Mouse (Mus musculus): Measurements from ENCODE around the gene Snap29. TPM values are rescaled to one million over a fixed set of nuclear protein-coding genes. Genes with fewer than 3 reads are reported as not detected.

Gene Snap29
- polyA plus RNA-seq, 1 experiment from 2014 or later = 19.4 TPM

- Histone ChIP-seq H3K4me3 (replicated peaks; ENCODE audit: low read length) (no peak overlapping the region), H3K9me3 (replicated peaks; ENCODE audit: control insufficient read depth, low read length) (no peaks in the 10 kb centered on the region)
- 76% methylated on average over 1 of the region's 1 CpGs for WGBS
These were observed 55.8 kb downstream of the Snap29 start for GRCm38 (mm10) chr16:17461596-17461995.

DNA sequence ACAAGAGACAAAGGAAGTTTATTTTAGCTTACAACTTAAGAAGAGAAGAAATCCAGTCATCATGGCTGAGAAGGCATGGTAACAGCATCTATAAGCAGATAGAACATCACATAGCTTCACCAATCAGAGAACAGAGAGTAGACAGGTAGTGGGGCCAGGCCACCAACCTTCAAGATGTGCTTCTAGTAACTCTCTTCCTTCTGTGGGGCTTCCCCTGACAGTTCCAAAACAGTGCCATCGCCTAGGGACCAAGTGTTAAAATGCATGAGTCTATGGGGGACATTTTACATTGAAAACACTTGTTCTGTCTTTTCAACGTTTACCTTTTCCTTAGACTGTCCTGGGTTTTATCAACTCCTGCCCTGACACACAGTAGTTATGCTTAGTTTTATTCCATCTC, 57.4 kb downstream of the Snap29 start:
- H3K27ac ChIP-seq (ENCODE audit: low read length) = no peak overlapping the region
- H3K36me3 ChIP-seq (ENCODE audit: control insufficient read depth, insufficient read depth, low read length) = 0 out of 2 replicates have a peak, but pooled peaks cover 2% of the 10 kb centered on the region
- no peak overlapping the region for H3K4me3 ChIP-seq (replicated peaks; ENCODE audit: low read length)
- no peak for ATAC-seq (ENCODE audit: insufficient read depth, low FRiP score)
- WGBS = 83% methylated on average over 2 of the region's 2 CpGs
- no peaks in the 10 kb centered on the region for H3K9me3 ChIP-seq (replicated peaks; ENCODE audit: control insufficient read depth, low read length)
- no peaks in the 10 kb centered on the region for H3K27me3 ChIP-seq (ENCODE audit: control insufficient read depth, insufficient read depth, low read length)
- 0 out of 2 replicates have a peak, but pooled peaks cover 3% of the 10 kb centered on the region for H3K4me1 ChIP-seq (ENCODE audit: control insufficient read depth, insufficient read depth, low read length)
- no peak overlapping the region for H3K9ac ChIP-seq (ENCODE audit: low read length)
- H3K4me2 ChIP-seq (ENCODE audit: low read depth, low read length) = no peak overlapping the region

More at GRCm38 (mm10) chr16:17461596-17461995, 55.8 kb downstream of the Snap29 start:
- no peaks in the 10 kb centered on the region for H3K27me3 ChIP-seq (ENCODE audit: control insufficient read depth, insufficient read depth, low read length)
- H3K36me3 ChIP-seq (ENCODE audit: control insufficient read depth, insufficient read depth, low read length) = peaks cover 8% of the 10 kb centered on the region; the same call in 1 of the 2 replicates
- ATAC-seq (ENCODE audit: insufficient read depth, low FRiP score) = no peak
- no peak overlapping the region for H3K27ac ChIP-seq (ENCODE audit: low read length)
- H3K9ac ChIP-seq (ENCODE audit: low read length) = no peak overlapping the region
- H3K4me1 ChIP-seq (ENCODE audit: control insufficient read depth, insufficient read depth, low read length) = 0 out of 2 replicates have a peak, but pooled peaks cover under 1% of the 10 kb centered on the region
- no peak overlapping the region for H3K4me2 ChIP-seq (ENCODE audit: low read depth, low read length)

GRCm38 (mm10) chr16:17466875-17467663, 61.3 kb downstream of the Snap29 start:
- 0 out of 2 replicates have a peak, but pooled peaks cover 8% of the 10 kb centered on the region for H3K36me3 ChIP-seq (ENCODE audit: control insufficient read depth, insufficient read depth, low read length)
- H3K27me3 ChIP-seq (ENCODE audit: control insufficient read depth, insufficient read depth, low read length) = no peaks in the 10 kb centered on the region
- H3K4me1 ChIP-seq (ENCODE audit: control insufficient read depth, insufficient read depth, low read length) = 0 out of 2 replicates have a peak, but pooled peaks cover 3% of the 10 kb centered on the region
- no peak for ATAC-seq (ENCODE audit: insufficient read depth, low FRiP score)
- no peak overlapping the region for H3K27ac ChIP-seq (ENCODE audit: low read length)
- H3K4me2 ChIP-seq (ENCODE audit: low read depth, low read length) = no peak overlapping the region
- no peaks in the 10 kb centered on the region for H3K9me3 ChIP-seq (replicated peaks; ENCODE audit: control insufficient read depth, low read length)
- WGBS = 80% methylated on average over 4 of the region's 4 CpGs
- no peak overlapping the region for H3K9ac ChIP-seq (ENCODE audit: low read length)
- H3K4me3 ChIP-seq (replicated peaks; ENCODE audit: low read length) = no peak overlapping the region

DNA sequence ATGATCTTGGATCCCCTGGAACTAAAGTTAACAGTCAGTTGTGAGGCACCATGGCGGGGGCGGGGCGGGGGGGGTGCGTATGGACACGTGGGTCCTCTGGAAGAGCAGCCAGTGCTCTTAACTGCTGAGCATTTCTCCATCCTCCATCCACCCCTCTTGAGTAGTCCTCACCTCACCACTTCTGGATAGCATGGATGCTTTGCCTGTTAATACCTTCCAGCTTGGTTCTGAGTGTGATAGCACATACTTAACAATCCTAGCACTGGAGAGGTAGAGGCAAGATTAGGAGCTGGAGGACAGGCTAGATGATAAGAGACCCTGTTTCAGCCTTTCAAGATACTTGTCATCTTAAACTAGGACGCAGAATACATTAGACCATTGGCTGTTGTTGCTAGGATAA, 66.7 kb downstream of the Snap29 start:
- 0 out of 2 replicates have a peak, but pooled peaks cover 5% of the 10 kb centered on the region for H3K36me3 ChIP-seq (ENCODE audit: control insufficient read depth, insufficient read depth, low read length)
- H3K4me1 ChIP-seq (ENCODE audit: control insufficient read depth, insufficient read depth, low read length) = no peaks in the 10 kb centered on the region; the same call in 1 of the 2 replicates
- WGBS = 86% methylated on average over 6 of the region's 6 CpGs
- H3K4me3 ChIP-seq (replicated peaks; ENCODE audit: low read length) = no peak overlapping the region
- no peak overlapping the region for H3K9ac ChIP-seq (ENCODE audit: low read length)
- no peak overlapping the region for H3K4me2 ChIP-seq (ENCODE audit: low read depth, low read length)
- H3K27me3 ChIP-seq (ENCODE audit: control insufficient read depth, insufficient read depth, low read length) = no peaks in the 10 kb centered on the region
- H3K27ac ChIP-seq (ENCODE audit: low read length) = no peak overlapping the region
- ATAC-seq (ENCODE audit: insufficient read depth, low FRiP score) = no peak
- H3K9me3 ChIP-seq (replicated peaks; ENCODE audit: control insufficient read depth, low read length) = no peaks in the 10 kb centered on the region

DNA sequence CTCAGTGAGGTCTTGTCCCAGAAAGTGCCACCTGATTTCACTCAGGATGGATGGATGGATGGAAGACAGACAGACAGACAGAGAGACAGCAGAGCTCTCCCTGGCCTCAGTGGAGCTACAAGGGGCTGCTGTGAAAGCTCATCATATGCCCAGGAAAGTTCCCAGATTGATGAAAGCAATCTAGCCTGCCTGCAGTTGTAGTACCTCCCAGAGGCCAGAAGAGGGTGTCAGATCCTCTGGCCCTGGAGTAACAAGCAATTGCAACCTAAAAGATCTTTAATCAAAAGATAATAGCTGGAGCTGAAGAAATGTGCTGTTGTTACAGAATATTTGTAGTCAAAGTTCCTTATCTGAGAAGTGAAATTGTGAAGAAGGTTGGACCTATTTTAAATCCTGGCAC, 68.3 kb downstream of the Snap29 start:
- no peak overlapping the region for H3K27ac ChIP-seq (ENCODE audit: low read length)
- 0 out of 2 replicates have a peak, but pooled peaks cover 5% of the 10 kb centered on the region for H3K36me3 ChIP-seq (ENCODE audit: control insufficient read depth, insufficient read depth, low read length)
- no peaks in the 10 kb centered on the region for H3K9me3 ChIP-seq (replicated peaks; ENCODE audit: control insufficient read depth, low read length)
- no peak overlapping the region for H3K4me3 ChIP-seq (replicated peaks; ENCODE audit: low read length)
- H3K4me2 ChIP-seq (ENCODE audit: low read depth, low read length) = no peak overlapping the region
- no peaks in the 10 kb centered on the region for H3K27me3 ChIP-seq (ENCODE audit: control insufficient read depth, insufficient read depth, low read length)
- H3K4me1 ChIP-seq (ENCODE audit: control insufficient read depth, insufficient read depth, low read length) = no peaks in the 10 kb centered on the region; the same call in 1 of the 2 replicates
- no peak overlapping the region for H3K9ac ChIP-seq (ENCODE audit: low read length)
- no peak for ATAC-seq (ENCODE audit: insufficient read depth, low FRiP score)

- no peak for ATAC-seq (ENCODE audit: insufficient read depth, low FRiP score)
- H3K4me1 ChIP-seq (ENCODE audit: control insufficient read depth, insufficient read depth, low read length) = no peaks in the 10 kb centered on the region; the same call in 1 of the 2 replicates
- no peak overlapping the region for H3K4me2 ChIP-seq (ENCODE audit: low read depth, low read length)
- no peak overlapping the region for H3K27ac ChIP-seq (ENCODE audit: low read length)
- 66% methylated on average over 2 of the region's 2 CpGs for WGBS
- no peak overlapping the region for H3K9ac ChIP-seq (ENCODE audit: low read length)
- H3K9me3 ChIP-seq (replicated peaks; ENCODE audit: control insufficient read depth, low read length) = no peaks in the 10 kb centered on the region
- H3K27me3 ChIP-seq (ENCODE audit: control insufficient read depth, insufficient read depth, low read length) = no peaks in the 10 kb centered on the region
- H3K4me3 ChIP-seq (replicated peaks; ENCODE audit: low read length) = no peak overlapping the region
- H3K36me3 ChIP-seq (ENCODE audit: control insufficient read depth, insufficient read depth, low read length) = 0 out of 2 replicates have a peak, but pooled peaks cover 5% of the 10 kb centered on the region
These were observed 69.0 kb downstream of the Snap29 start for GRCm38 (mm10) chr16:17474761-17475160.

- 0 out of 2 replicates have a peak, but pooled peaks cover 2% of the 10 kb centered on the region for H3K36me3 ChIP-seq (ENCODE audit: control insufficient read depth, insufficient read depth, low read length)
- 95% methylated on average over 4 of the region's 4 CpGs for WGBS
- no peak overlapping the region for H3K4me2 ChIP-seq (ENCODE audit: low read depth, low read length)
- ATAC-seq (ENCODE audit: insufficient read depth, low FRiP score) = no peak
- H3K9ac ChIP-seq (ENCODE audit: low read length) = no peak overlapping the region
- H3K9me3 ChIP-seq (replicated peaks; ENCODE audit: control insufficient read depth, low read length) = no peaks in the 10 kb centered on the region
- no peaks in the 10 kb centered on the region for H3K27me3 ChIP-seq (ENCODE audit: control insufficient read depth, insufficient read depth, low read length)
- no peak overlapping the region for H3K27ac ChIP-seq (ENCODE audit: low read length)
- H3K4me1 ChIP-seq (ENCODE audit: control insufficient read depth, insufficient read depth, low read length) = no peaks in the 10 kb centered on the region; the same call in 1 of the 2 replicates
- no peak overlapping the region for H3K4me3 ChIP-seq (replicated peaks; ENCODE audit: low read length)
These were observed 69.5 kb downstream of the Snap29 start for GRCm38 (mm10) chr16:17475326-17475725.

GRCm38 (mm10) chr16:17478331-17478943, 72.7 kb downstream of the Snap29 start:
- H3K36me3 ChIP-seq (ENCODE audit: control insufficient read depth, insufficient read depth, low read length) = no peaks in the 10 kb centered on the region
- no peaks in the 10 kb centered on the region; the same call in 1 of the 2 replicates for H3K4me1 ChIP-seq (ENCODE audit: control insufficient read depth, insufficient read depth, low read length)
- WGBS = 75% methylated on average over 4 of the region's 4 CpGs
- ATAC-seq (ENCODE audit: insufficient read depth, low FRiP score) = no peak
- no peaks in the 10 kb centered on the region for H3K27me3 ChIP-seq (ENCODE audit: control insufficient read depth, insufficient read depth, low read length)
- H3K27ac ChIP-seq (ENCODE audit: low read length) = no peak overlapping the region
- no peak overlapping the region for H3K4me3 ChIP-seq (replicated peaks; ENCODE audit: low read length)
- no peak overlapping the region for H3K4me2 ChIP-seq (ENCODE audit: low read depth, low read length)
- no peak overlapping the region for H3K9ac ChIP-seq (ENCODE audit: low read length)
- no peaks in the 10 kb centered on the region for H3K9me3 ChIP-seq (replicated peaks; ENCODE audit: control insufficient read depth, low read length)

All from stomach, embryonic 16.5 days (tissue).